Mouse (Mus musculus) forebrain, embryonic 14.5 days (tissue): ENCODE measurements around the gene Laptm4a. TPM values are rescaled to one million over a fixed set of nuclear protein-coding genes. Genes with fewer than 3 reads are reported as not detected.

Source experiments
- ATAC-seq: fragments of 200-750 bp; cut with Nextera tagmentation; 2 replicates; pipeline ENCODE4 v1.8.0; 2017; ENCODE audit warnings: mild to moderate bottlenecking, moderate library complexity
- DNase-seq: peaks from one replicate; pipeline ENCODE4 v3.0.0-alpha.2; 2015; ENCODE audit warnings: low spot score
- H3K27ac ChIP-seq: fragments of 300-500 bp; sonication (generic); 2 replicates; pipeline ENCODE4 v1.5.1; 2014; ENCODE audit warnings: low read depth, mild to moderate bottlenecking, control low read depth, low read length, moderate library complexity
- H3K27me3 ChIP-seq: fragments of 300-500 bp; sonication (generic); replicated peaks from 2 replicates; pipeline ENCODE4 v1.6.1; 2014; ENCODE audit warnings: low read length, control low read depth, mixed read lengths; ENCODE audit not compliant: control insufficient read depth, insufficient read depth
- H3K36me3 ChIP-seq: fragments of 300-500 bp; sonication (generic); 2 replicates; pipeline ENCODE4 v1.6.1; 2014; ENCODE audit warnings: low read length, control low read depth; ENCODE audit not compliant: control insufficient read depth, insufficient read depth
- H3K4me1 ChIP-seq: fragments of 300-500 bp; sonication (generic); 2 replicates; pipeline ENCODE4 v1.6.1; 2014; ENCODE audit warnings: antibody characterized with exemption, low read length, control low read depth; ENCODE audit not compliant: control insufficient read depth, insufficient read depth
- H3K4me2 ChIP-seq: fragments of 300-500 bp; sonication (generic); 2 replicates; pipeline ENCODE4 v1.6.1; 2014; ENCODE audit warnings: mild to moderate bottlenecking, control low read depth, low read length
- H3K4me3 ChIP-seq: fragments of 300-500 bp; sonication (generic); 2 replicates; pipeline ENCODE4 v1.5.1; 2014; ENCODE audit warnings: low read depth, low read length, control low read depth
- H3K9ac ChIP-seq: fragments of 300-500 bp; sonication (generic); 2 replicates; pipeline ENCODE4 v1.6.1; 2014; ENCODE audit warnings: mild to moderate bottlenecking, low read length, control low read depth, moderate library complexity
- H3K9me3 ChIP-seq: fragments of 300-500 bp; sonication (generic); replicated peaks from 2 replicates; pipeline ENCODE4 v1.6.1; 2016; ENCODE audit warnings: low read length, control low read depth, mixed read lengths; ENCODE audit not compliant: control insufficient read depth
- WGBS: fragments of 180-500 bp; shearing (Covaris S2); extraction: QIAGEN DNeasy Blood & Tissue Kit; methylation state at CpG from one replicate; pipeline ENCODE4 v1.1.7; 2014; 5-methylcytosine and 5-hydroxymethylcytosine counted together
- polyA plus RNA-seq: library from polyadenylated mRNA; unstranded; fragments of >200 nt; fragmentation: Nextera tagmentation; extraction: Ambion mirVana; gene quantifications from 2 replicates; pipeline ENCODE4 v1.2.1, GENCODE M21; 2014

The Laptm4a gene
- polyA plus RNA-seq, 1 experiment from 2014 or later, result 199 TPM

GRCm38 (mm10) chr12:8884426-8885145 lies 36.9 kb upstream of the Laptm4a start:
- H3K4me1 ChIP-seq, result peaks cover 4% of the 10 kb centered on the region; the same call in 1 of the 2 replicates
- H3K4me3 ChIP-seq, result no peak overlapping the region
- DNase-seq, result no peak
- peak; percentile 37; the same call in 1 of the 2 replicates for ATAC-seq
- no peak overlapping the region for H3K4me2 ChIP-seq
- no peak overlapping the region for H3K27ac ChIP-seq
- no peaks in the 10 kb centered on the region for H3K27me3 ChIP-seq
- H3K9ac ChIP-seq, result no peak overlapping the region
- H3K9me3 ChIP-seq, result no peaks in the 10 kb centered on the region
- no peaks in the 10 kb centered on the region for H3K36me3 ChIP-seq
- WGBS, result 26% methylated on average over 13 of the region's 13 CpGs

- Histone ChIP-seq H3K36me3 (no peaks in the 10 kb centered on the region), H3K9ac (no peak overlapping the region), H3K27me3 (no peaks in the 10 kb centered on the region), H3K4me1 (peaks cover 4% of the 10 kb centered on the region; the same call in 1 of the 2 replicates), H3K9me3 (no peaks in the 10 kb centered on the region), H3K27ac (no peak overlapping the region), H3K4me2 (no peak overlapping the region), H3K4me3 (no peak overlapping the region)
- 12% methylated on average over 4 of the region's 4 CpGs for WGBS
- ATAC-seq (peak; percentile 18; the same call in 1 of the 2 replicates), DNase-seq (no peak)
Measured at GRCm38 (mm10) chr12:8885146-8885543, 36.3 kb upstream of the Laptm4a start.

- Histone ChIP-seq H3K27me3 (no peaks in the 10 kb centered on the region), H3K4me3 (no peak overlapping the region), H3K27ac (no peak overlapping the region), H3K4me2 (no peak overlapping the region), H3K36me3 (no peaks in the 10 kb centered on the region), H3K4me1 (peaks cover 4% of the 10 kb centered on the region; the same call in 1 of the 2 replicates), H3K9me3 (no peaks in the 10 kb centered on the region), H3K9ac (no peak overlapping the region)
- no peak for ATAC-seq
- no peak for DNase-seq
- WGBS, result 75% methylated on average over 3 of the region's 3 CpGs
Measured at GRCm38 (mm10) chr12:8885950-8886349, 35.5 kb upstream of the Laptm4a start.

GRCm38 (mm10) chr12:8888445-8888844 lies 33.0 kb upstream of the Laptm4a start:
- no peak for DNase-seq
- WGBS, result 53% methylated on average over 7 of the region's 7 CpGs

DNA sequence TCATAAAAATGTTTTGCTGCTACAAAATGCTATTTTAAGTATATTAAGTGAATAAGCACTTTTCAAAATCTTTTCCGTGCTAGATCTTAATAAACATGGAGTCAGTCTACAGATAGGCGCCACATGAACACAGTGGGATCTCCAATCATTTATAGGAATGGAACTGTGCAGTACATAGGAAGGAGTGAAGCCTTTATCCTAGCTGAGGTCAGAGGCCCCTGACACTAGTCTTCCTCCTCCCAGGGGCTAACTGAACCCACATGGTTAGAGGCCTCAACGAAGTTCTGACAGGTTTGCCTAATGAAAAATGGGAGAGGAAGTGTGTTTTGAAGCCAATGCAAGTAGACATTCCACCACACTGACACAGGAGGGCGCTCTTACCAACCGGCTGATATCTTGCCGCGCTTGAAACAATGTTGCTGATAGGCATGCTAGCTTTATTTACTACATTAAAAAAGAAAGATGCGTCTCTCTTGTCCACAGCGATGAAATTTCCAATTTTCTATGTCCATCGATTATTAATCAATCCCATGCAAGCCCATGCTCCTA lies 32.3 kb upstream of the Laptm4a start:
- DNase-seq, result peak; percentile 69
- Histone ChIP-seq H3K4me2 (no peak overlapping the region), H3K27ac (no peak overlapping the region), H3K4me1 (peaks cover 4% of the 10 kb centered on the region; the same call in 1 of the 2 replicates), H3K27me3 (no peaks in the 10 kb centered on the region), H3K9me3 (no peaks in the 10 kb centered on the region), H3K9ac (no peak overlapping the region), H3K4me3 (no peak overlapping the region), H3K36me3 (no peaks in the 10 kb centered on the region)
- ATAC-seq, result peak; percentile 19; the same call in 1 of the 2 replicates
- WGBS, result 25% methylated on average over 10 of the region's 10 CpGs

More at GRCm38 (mm10) chr12:8888445-8888844, 33.0 kb upstream of the Laptm4a start:
- no peak for ATAC-seq
- H3K4me1 ChIP-seq, result peaks cover 4% of the 10 kb centered on the region; the same call in 1 of the 2 replicates
- H3K9me3 ChIP-seq, result no peaks in the 10 kb centered on the region
- H3K36me3 ChIP-seq, result no peaks in the 10 kb centered on the region
- H3K9ac ChIP-seq, result no peak overlapping the region
- H3K4me2 ChIP-seq, result no peak overlapping the region
- no peaks in the 10 kb centered on the region for H3K27me3 ChIP-seq
- H3K27ac ChIP-seq, result no peak overlapping the region
- no peak overlapping the region for H3K4me3 ChIP-seq

DNA sequence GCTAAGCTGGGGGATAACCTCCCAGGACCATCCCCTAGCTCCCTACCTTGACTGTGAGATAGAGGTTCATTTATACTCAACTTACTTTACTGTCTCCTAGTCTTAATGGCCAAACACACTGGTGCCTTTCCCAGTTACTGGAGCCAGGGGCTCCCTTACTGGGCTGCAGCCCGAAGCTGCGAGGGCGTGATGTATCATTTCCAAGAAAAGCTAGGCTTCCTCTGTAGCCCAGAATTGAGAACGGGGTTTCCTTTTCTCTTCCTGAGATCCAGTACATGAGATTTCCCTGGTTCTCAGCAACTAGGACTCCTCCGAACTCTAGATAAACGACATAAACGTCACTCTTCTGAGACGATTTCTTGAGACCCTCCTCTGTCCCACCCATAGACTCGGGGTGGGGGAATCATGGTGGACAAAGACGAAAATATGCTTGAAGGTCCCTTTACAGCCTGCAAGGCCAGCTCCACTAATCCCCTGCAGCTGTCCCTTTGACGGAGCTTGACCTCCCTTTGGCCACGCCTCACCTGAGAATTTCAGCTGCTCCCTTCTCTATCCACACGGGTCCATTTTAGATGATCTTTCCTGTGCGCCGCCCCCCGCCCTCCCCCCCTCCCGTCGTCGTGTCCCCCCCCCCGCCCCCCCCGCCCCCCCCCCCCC lies 28.5 kb upstream of the Laptm4a start:
- Histone ChIP-seq H3K27ac (no peak overlapping the region), H3K9me3 (no peaks in the 10 kb centered on the region), H3K4me2 (no peak overlapping the region; the same call in 1 of the 2 replicates), H3K4me3 (no peak overlapping the region), H3K36me3 (no peaks in the 10 kb centered on the region), H3K27me3 (no peaks in the 10 kb centered on the region), H3K9ac (no peak overlapping the region), H3K4me1 (no peaks in the 10 kb centered on the region)
- no peak for ATAC-seq
- DNase-seq, result no peak
- WGBS, result 44% methylated on average over 16 of the region's 21 CpGs

DNA sequence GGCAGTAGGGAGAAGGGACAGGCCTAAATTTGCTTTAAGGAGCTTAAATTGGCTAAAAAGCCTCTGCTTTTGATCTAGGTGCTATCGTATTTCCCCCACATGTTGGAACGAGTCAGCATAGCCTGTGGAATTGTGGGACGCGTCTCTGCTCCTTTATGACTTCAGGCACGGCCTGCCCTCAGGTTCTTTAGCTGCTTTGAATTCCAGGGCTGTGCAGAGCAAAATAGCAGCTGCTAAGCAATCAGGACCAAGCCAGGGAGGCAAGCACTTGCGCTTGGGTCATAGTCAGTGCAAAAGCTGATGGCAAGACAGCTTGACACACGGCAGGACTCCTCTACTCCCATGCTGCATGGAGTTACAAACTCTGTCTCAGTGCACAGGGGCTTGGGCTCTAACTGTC lies 24.3 kb upstream of the Laptm4a start:
- WGBS, result 79% methylated on average over 7 of the region's 7 CpGs
- no peak overlapping the region for H3K27ac ChIP-seq
- no peak for DNase-seq

GRCm38 (mm10) chr12:8898879-8899785 lies 22.3 kb upstream of the Laptm4a start:
- no peak overlapping the region for H3K4me3 ChIP-seq
- WGBS, result 44% methylated on average over 19 of the region's 19 CpGs
- H3K27me3 ChIP-seq, result no peaks in the 10 kb centered on the region
- no peaks in the 10 kb centered on the region for H3K36me3 ChIP-seq
- H3K9ac ChIP-seq, result no peak overlapping the region
- H3K4me1 ChIP-seq, result peaks cover 9% of the 10 kb centered on the region
- peak; percentile 48; the same call in 1 of the 2 replicates for ATAC-seq
- peak; percentile 48 for DNase-seq
- H3K9me3 ChIP-seq, result no peaks in the 10 kb centered on the region
- no peak overlapping the region for H3K27ac ChIP-seq
- no peak overlapping the region for H3K4me2 ChIP-seq

More for the DNA sequence above, 24.3 kb upstream of the Laptm4a start:
- no peak overlapping the region for H3K4me2 ChIP-seq
- no peaks in the 10 kb centered on the region for H3K36me3 ChIP-seq
- H3K27me3 ChIP-seq, result no peaks in the 10 kb centered on the region
- no peaks in the 10 kb centered on the region for H3K9me3 ChIP-seq
- no peak for ATAC-seq
- H3K9ac ChIP-seq, result no peak overlapping the region
- H3K4me1 ChIP-seq, result peaks cover 9% of the 10 kb centered on the region
- H3K4me3 ChIP-seq, result no peak overlapping the region
